Mouse (Mus musculus) heart, embryonic 11.5 days (tissue): Measurements from ENCODE around the gene Arsa. TPM values are rescaled to one million over a fixed set of nuclear protein-coding genes. Genes with fewer than 3 reads are reported as not detected.
A peak's percentile ranks its signal among the peaks of the same experiment; 100 is the strongest.

ENCODE experiments used
- ATAC-seq: fragments of 200-750 bp; cut with Nextera tagmentation; replicated peaks from 2 replicates; pipeline ENCODE4 v1.8.0; 2017; ENCODE audit warnings: moderate library complexity; ENCODE audit not compliant: insufficient number of reproducible peaks, low FRiP score, low TSS enrichment
- H3K27ac ChIP-seq: fragments of 300-500 bp; sonication (generic); 2 replicates; pipeline ENCODE4 v1.5.1; 2014; ENCODE audit warnings: mild to moderate bottlenecking, low read depth, low read length
- H3K27me3 ChIP-seq: fragments of 300-500 bp; sonication (generic); 2 replicates; pipeline ENCODE4 v1.6.1; 2014; ENCODE audit warnings: mild to moderate bottlenecking, low read length, mixed read lengths; ENCODE audit not compliant: control insufficient read depth, insufficient read depth
- H3K36me3 ChIP-seq: fragments of 300-500 bp; sonication (generic); 2 replicates; pipeline ENCODE4 v1.6.1; 2014; ENCODE audit warnings: mild to moderate bottlenecking, low read length, moderate library complexity, mixed read lengths; ENCODE audit not compliant: control insufficient read depth, insufficient read depth
- H3K4me1 ChIP-seq: fragments of 300-500 bp; sonication (generic); 2 replicates; pipeline ENCODE4 v1.6.1; 2014; ENCODE audit warnings: low read length; ENCODE audit not compliant: control insufficient read depth, insufficient read depth
- H3K4me2 ChIP-seq: fragments of 300-500 bp; sonication (generic); 2 replicates; pipeline ENCODE4 v1.6.1; 2014; ENCODE audit warnings: mild to moderate bottlenecking, moderate library complexity
- H3K4me3 ChIP-seq: fragments of 300-500 bp; sonication (generic); 2 replicates; pipeline ENCODE4 v1.5.1; 2014; ENCODE audit warnings: low read depth, low read length
- H3K9ac ChIP-seq: fragments of 300-500 bp; sonication (generic); 2 replicates; pipeline ENCODE4 v1.6.1; 2014; ENCODE audit warnings: mild to moderate bottlenecking, low read depth, low read length, moderate library complexity
- H3K9me3 ChIP-seq: fragments of 300-500 bp; sonication (generic); replicated peaks from 2 replicates; pipeline ENCODE4 v1.6.1; 2016; ENCODE audit warnings: low read length; ENCODE audit not compliant: control insufficient read depth
- WGBS: fragments of 180-500 bp; shearing (Covaris S2); extraction: QIAGEN DNeasy Blood & Tissue Kit; methylation state at CpG from one replicate; pipeline ENCODE4 v1.1.7; 2014; ENCODE audit not compliant: insufficient replicate concordance; 5-methylcytosine and 5-hydroxymethylcytosine counted together
- polyA plus RNA-seq: library from polyadenylated mRNA; unstranded; fragments of >200 nt; fragmentation: Nextera tagmentation; extraction: Ambion mirVana; gene quantifications from 2 replicates; pipeline ENCODE4 v1.2.1, GENCODE M21; 2014

Arsa gene
- polyA plus RNA-seq, 1 experiment from 2014 or later: 9.4 TPM

GRCm38 (mm10) chr15:89455642-89456041, 21.6 kb downstream of the Arsa start:
- no peak overlapping the region for H3K9ac ChIP-seq
- no peak overlapping the region for H3K4me2 ChIP-seq
- H3K27ac ChIP-seq: no peak overlapping the region
- ATAC-seq: no peak
- no peaks in the 10 kb centered on the region for H3K36me3 ChIP-seq
- no peaks in the 10 kb centered on the region for H3K9me3 ChIP-seq
- H3K4me1 ChIP-seq: peaks cover 8% of the 10 kb centered on the region
- H3K27me3 ChIP-seq: peaks cover 61% of the 10 kb centered on the region
- 68% methylated on average over 6 of the region's 6 CpGs for WGBS
- H3K4me3 ChIP-seq: no peak overlapping the region

- H3K4me1 ChIP-seq: peaks cover 8% of the 10 kb centered on the region
- H3K4me2 ChIP-seq: peak overlapping the region; percentile 97
- H3K9me3 ChIP-seq: no peaks in the 10 kb centered on the region
- H3K9ac ChIP-seq: no peak overlapping the region
- no peak overlapping the region for H3K4me3 ChIP-seq
- no peak for ATAC-seq
- H3K27me3 ChIP-seq: peaks cover 56% of the 10 kb centered on the region
- 31% methylated on average over 4 of the region's 6 CpGs for WGBS
- no peak overlapping the region for H3K27ac ChIP-seq
- no peaks in the 10 kb centered on the region for H3K36me3 ChIP-seq
Measured at GRCm38 (mm10) chr15:89454857-89455256, 22.4 kb downstream of the Arsa start.

- Histone ChIP-seq H3K27me3 (peaks cover 54% of the 10 kb centered on the region), H3K4me2 (peak within 1 kb of the TSS; percentile 97), H3K9me3 (no peaks in the 10 kb centered on the region), H3K4me1 (peaks cover 8% of the 10 kb centered on the region), H3K36me3 (no peaks in the 10 kb centered on the region), H3K9ac (no peak within 1 kb of the TSS), H3K27ac (no peak within 1 kb of the TSS), H3K4me3 (peak within 1 kb of the TSS; percentile 56)
- WGBS: 1% methylated on average over 47 of the region's 53 CpGs
- 0 out of 2 replicates have a peak, but pooled peaks have one; percentile 8 for ATAC-seq
Measured at GRCm38 (mm10) chr15:89453865-89454478, 23.3 kb downstream of the Arsa start, which contains the start of gene Mapk8ip2. Gene Mapk8ip2, plus strand, starts transcription at chr15:89453913.

GRCm38 (mm10) chr15:89452906-89453864, 24.0 kb downstream of the Arsa start:
- WGBS: 5% methylated on average over 21 of the region's 24 CpGs

GRCm38 (mm10) chr15:89442486-89443070, 34.6 kb downstream of the Arsa start:
- Histone ChIP-seq H3K4me2 (no peak overlapping the region), H3K36me3 (no peaks in the 10 kb centered on the region), H3K4me3 (no peak overlapping the region), H3K4me1 (no peaks in the 10 kb centered on the region), H3K27me3 (no peaks in the 10 kb centered on the region), H3K9ac (no peak overlapping the region), H3K27ac (no peak overlapping the region), H3K9me3 (no peaks in the 10 kb centered on the region)
- no peak for ATAC-seq
- WGBS: 31% methylated on average over 8 of the region's 8 CpGs

More at GRCm38 (mm10) chr15:89452906-89453864, 24.0 kb downstream of the Arsa start:
- H3K4me2 ChIP-seq: peak overlapping the region; percentile 97
- H3K4me1 ChIP-seq: peaks cover 8% of the 10 kb centered on the region
- H3K27me3 ChIP-seq: peaks cover 52% of the 10 kb centered on the region
- 0 out of 2 replicates have a peak, but pooled peaks have one; percentile 9 for ATAC-seq
- peak overlapping the region; percentile 56 for H3K4me3 ChIP-seq
- no peak overlapping the region for H3K27ac ChIP-seq
- H3K9ac ChIP-seq: no peak overlapping the region
- H3K36me3 ChIP-seq: no peaks in the 10 kb centered on the region
- H3K9me3 ChIP-seq: no peaks in the 10 kb centered on the region

GRCm38 (mm10) chr15:89435878-89436277, 41.3 kb downstream of the Arsa start:
- ATAC-seq: no peak
- Histone ChIP-seq H3K9me3 (no peaks in the 10 kb centered on the region), H3K4me1 (no peaks in the 10 kb centered on the region), H3K4me3 (no peak overlapping the region), H3K36me3 (no peaks in the 10 kb centered on the region), H3K4me2 (no peak overlapping the region), H3K9ac (no peak overlapping the region), H3K27ac (no peak overlapping the region), H3K27me3 (no peaks in the 10 kb centered on the region)
- WGBS: 75% methylated on average over 5 of the region's 5 CpGs

GRCm38 (mm10) chr15:89434136-89434535, 43.1 kb downstream of the Arsa start:
- Histone ChIP-seq H3K4me3 (no peak overlapping the region), H3K36me3 (no peaks in the 10 kb centered on the region), H3K4me2 (no peak overlapping the region), H3K9me3 (no peaks in the 10 kb centered on the region), H3K4me1 (peaks cover 4% of the 10 kb centered on the region; the same call in 1 of the 2 replicates), H3K9ac (no peak overlapping the region), H3K27me3 (no peaks in the 10 kb centered on the region), H3K27ac (no peak overlapping the region)
- WGBS: 58% methylated on average over 3 of the region's 3 CpGs
- ATAC-seq: no peak

- WGBS: 82% methylated on average over 4 of the region's 4 CpGs
- H3K9me3 ChIP-seq: no peaks in the 10 kb centered on the region
- no peak overlapping the region for H3K4me2 ChIP-seq
- no peaks in the 10 kb centered on the region for H3K27me3 ChIP-seq
- ATAC-seq: no peak
- no peak overlapping the region for H3K9ac ChIP-seq
- no peak overlapping the region for H3K27ac ChIP-seq
- peaks cover 9% of the 10 kb centered on the region; the same call in 1 of the 2 replicates for H3K4me1 ChIP-seq
- H3K36me3 ChIP-seq: 0 out of 2 replicates have a peak, but pooled peaks cover under 1% of the 10 kb centered on the region
- H3K4me3 ChIP-seq: no peak overlapping the region
Measured at GRCm38 (mm10) chr15:89432946-89433345, 44.3 kb downstream of the Arsa start.
